Mouse (Mus musculus) neural tube, embryonic 13.5 days (tissue): Measurements from ENCODE around the gene Cpa5. TPM values are rescaled to one million over a fixed set of nuclear protein-coding genes. Genes with fewer than 3 reads are reported as not detected.
A peak's percentile ranks its signal among the peaks of the same experiment; 100 is the strongest.

Experiments
- ATAC-seq: fragments of 200-750 bp; cut with Nextera tagmentation; 2 replicates; pipeline ENCODE4 v1.8.0; 2017; ENCODE audit warnings: low read depth, mild to moderate bottlenecking, moderate TSS enrichment, moderate library complexity
- H3K27ac ChIP-seq: fragments of 300-500 bp; sonication (generic); replicated peaks from 2 replicates; pipeline ENCODE4 v1.5.1; 2015; ENCODE audit warnings: moderate library complexity, mild to moderate bottlenecking, inconsistent platforms
- H3K27me3 ChIP-seq: fragments of 300-500 bp; sonication (generic); 2 replicates; pipeline ENCODE4 v1.6.1; 2015; ENCODE audit warnings: mild to moderate bottlenecking, inconsistent platforms
- H3K36me3 ChIP-seq: fragments of 300-500 bp; sonication (generic); 2 replicates; pipeline ENCODE4 v1.6.1; 2015; ENCODE audit warnings: mild to moderate bottlenecking, inconsistent platforms
- H3K4me1 ChIP-seq: fragments of 300-500 bp; sonication (generic); replicated peaks from 2 replicates; pipeline ENCODE4 v1.6.1; 2015; ENCODE audit warnings: inconsistent platforms
- H3K4me2 ChIP-seq: fragments of 300-500 bp; sonication (generic); 2 replicates; pipeline ENCODE4 v1.6.1; 2015; ENCODE audit warnings: inconsistent platforms, mild to moderate bottlenecking, moderate library complexity
- H3K4me3 ChIP-seq: fragments of 300-500 bp; sonication (generic); 2 replicates; pipeline ENCODE4 v1.5.1; 2015; ENCODE audit warnings: mild to moderate bottlenecking, inconsistent platforms
- H3K9ac ChIP-seq: fragments of 300-500 bp; sonication (generic); 2 replicates; pipeline ENCODE4 v1.6.1; 2015; ENCODE audit warnings: moderate library complexity, mild to moderate bottlenecking, inconsistent platforms
- H3K9me3 ChIP-seq: fragments of 300-500 bp; sonication (generic); 2 replicates; pipeline ENCODE4 v1.6.1; 2016; ENCODE audit warnings: inconsistent platforms
- WGBS: fragments of 180-500 bp; shearing (Covaris S2); methylation state at CpG from one replicate; pipeline ENCODE4 v1.1.7; 2015; 5-methylcytosine and 5-hydroxymethylcytosine counted together
- polyA plus RNA-seq: library from polyadenylated mRNA; unstranded; fragments of >200 nt; fragmentation: Nextera tagmentation; extraction: Ambion mirVana; gene quantifications from 2 replicates; pipeline ENCODE4 v1.2.1, GENCODE M21; 2015

Gene Cpa5
- polyA plus RNA-seq, 1 experiment from 2014 or later = not detected

- Histone ChIP-seq H3K4me1 (peaks cover 6% of the 10 kb centered on the region; the same call in 1 of the 2 replicates), H3K9ac (no peak overlapping the region), H3K27me3 (no peaks in the 10 kb centered on the region), H3K9me3 (no peaks in the 10 kb centered on the region), H3K4me2 (no peak overlapping the region), H3K4me3 (no peak overlapping the region), H3K36me3 (no peaks in the 10 kb centered on the region), H3K27ac (no peak overlapping the region)
- WGBS = 87% methylated on average over 4 of the region's 4 CpGs
- no peak for ATAC-seq
Measured at GRCm38 (mm10) chr6:30605111-30605510, 5.7 kb upstream of the Cpa5 start.

- no peak overlapping the region for H3K4me3 ChIP-seq
- peaks cover 6% of the 10 kb centered on the region; the same call in 1 of the 2 replicates for H3K4me1 ChIP-seq
- no peak for ATAC-seq
- H3K36me3 ChIP-seq = no peaks in the 10 kb centered on the region
- H3K9ac ChIP-seq = no peak overlapping the region
- WGBS = 89% methylated on average over 5 of the region's 5 CpGs
- H3K27ac ChIP-seq = no peak overlapping the region
- no peaks in the 10 kb centered on the region for H3K27me3 ChIP-seq
- H3K9me3 ChIP-seq = no peaks in the 10 kb centered on the region
- H3K4me2 ChIP-seq = no peak overlapping the region
Measured at GRCm38 (mm10) chr6:30605672-30606071, 5.1 kb upstream of the Cpa5 start.

GRCm38 (mm10) chr6:30611212-30611611 is 402 bp downstream of the Cpa5 start:
- Histone ChIP-seq H3K4me2 (no peak overlapping the region), H3K9me3 (no peaks in the 10 kb centered on the region), H3K27ac (no peak overlapping the region), H3K36me3 (no peaks in the 10 kb centered on the region), H3K4me3 (no peak overlapping the region), H3K27me3 (no peaks in the 10 kb centered on the region), H3K9ac (no peak overlapping the region), H3K4me1 (peaks cover 23% of the 10 kb centered on the region)
- ATAC-seq = no peak
- WGBS = 25% methylated on average over 5 of the region's 5 CpGs

GRCm38 (mm10) chr6:30614251-30614650 is 3.4 kb downstream of the Cpa5 start:
- no peak overlapping the region for H3K27ac ChIP-seq
- ATAC-seq = no peak
- H3K4me3 ChIP-seq = no peak overlapping the region
- H3K9me3 ChIP-seq = no peaks in the 10 kb centered on the region
- H3K36me3 ChIP-seq = no peaks in the 10 kb centered on the region
- 51% methylated on average over 6 of the region's 6 CpGs for WGBS
- no peaks in the 10 kb centered on the region for H3K27me3 ChIP-seq
- H3K9ac ChIP-seq = no peak overlapping the region
- peaks cover 52% of the 10 kb centered on the region for H3K4me1 ChIP-seq
- no peak overlapping the region for H3K4me2 ChIP-seq

- no peak for ATAC-seq
- peaks cover 52% of the 10 kb centered on the region for H3K4me1 ChIP-seq
Measured at GRCm38 (mm10) chr6:30615741-30616140, 4.9 kb downstream of the Cpa5 start.

GRCm38 (mm10) chr6:30616491-30616941 is 5.7 kb downstream of the Cpa5 start:
- Histone ChIP-seq H3K4me3 (no peak overlapping the region), H3K4me2 (peak overlapping the region; percentile 56), H3K27ac (peak overlapping the region; percentile 81), H3K27me3 (no peaks in the 10 kb centered on the region), H3K36me3 (no peaks in the 10 kb centered on the region), H3K4me1 (peaks cover 52% of the 10 kb centered on the region), H3K9ac (0 out of 2 replicates have a peak overlapping the region, but pooled peaks have one; percentile 8), H3K9me3 (no peaks in the 10 kb centered on the region)
- 1% methylated on average over 8 of the region's 8 CpGs for WGBS
- no peak for ATAC-seq

More at GRCm38 (mm10) chr6:30615741-30616140, 4.9 kb downstream of the Cpa5 start:
- 23% methylated on average over 4 of the region's 4 CpGs for WGBS
- no peak overlapping the region for H3K4me3 ChIP-seq
- no peaks in the 10 kb centered on the region for H3K36me3 ChIP-seq
- H3K27ac ChIP-seq = no peak overlapping the region
- no peak overlapping the region for H3K9ac ChIP-seq
- H3K4me2 ChIP-seq = no peak overlapping the region
- H3K9me3 ChIP-seq = no peaks in the 10 kb centered on the region
- no peaks in the 10 kb centered on the region for H3K27me3 ChIP-seq

GRCm38 (mm10) chr6:30617020-30617958 is 6.5 kb downstream of the Cpa5 start:
- H3K27me3 ChIP-seq = no peaks in the 10 kb centered on the region
- peak overlapping the region; percentile 60; the same call in 1 of the 2 replicates for H3K9ac ChIP-seq
- peak overlapping the region; percentile 81 for H3K27ac ChIP-seq
- no peaks in the 10 kb centered on the region for H3K9me3 ChIP-seq
- H3K36me3 ChIP-seq = no peaks in the 10 kb centered on the region
- WGBS = 2% methylated on average over 13 of the region's 13 CpGs
- H3K4me3 ChIP-seq = peak overlapping the region; percentile 19
- peak overlapping the region; percentile 56 for H3K4me2 ChIP-seq
- H3K4me1 ChIP-seq = peaks cover 52% of the 10 kb centered on the region
- peak; percentile 75 for ATAC-seq

GRCm38 (mm10) chr6:30617959-30618590 is 7.3 kb downstream of the Cpa5 start:
- Histone ChIP-seq H3K4me1 (peaks cover 52% of the 10 kb centered on the region), H3K4me3 (peak overlapping the region; percentile 19), H3K4me2 (peak overlapping the region; percentile 56), H3K9me3 (no peaks in the 10 kb centered on the region), H3K27ac (peak overlapping the region; percentile 81), H3K36me3 (no peaks in the 10 kb centered on the region), H3K9ac (peak overlapping the region; percentile 60), H3K27me3 (no peaks in the 10 kb centered on the region)
- peak; percentile 88 for ATAC-seq
- 4% methylated on average over 18 of the region's 18 CpGs for WGBS

- H3K36me3 ChIP-seq = no peaks in the 10 kb centered on the region
- H3K4me3 ChIP-seq = no peak overlapping the region
- H3K27ac ChIP-seq = peak overlapping the region; percentile 81
- no peaks in the 10 kb centered on the region for H3K9me3 ChIP-seq
- H3K4me2 ChIP-seq = 0 out of 2 replicates have a peak overlapping the region, but pooled peaks have one; percentile 56
- no peak for ATAC-seq
- WGBS = 26% methylated on average over 6 of the region's 6 CpGs
- peaks cover 52% of the 10 kb centered on the region for H3K4me1 ChIP-seq
- H3K9ac ChIP-seq = no peak overlapping the region
- H3K27me3 ChIP-seq = no peaks in the 10 kb centered on the region
Measured at GRCm38 (mm10) chr6:30618735-30619134, 7.9 kb downstream of the Cpa5 start.

- Histone ChIP-seq H3K36me3 (no peaks in the 10 kb centered on the region), H3K27me3 (no peaks in the 10 kb centered on the region), H3K4me2 (no peak overlapping the region), H3K9ac (no peak overlapping the region), H3K4me1 (peaks cover 45% of the 10 kb centered on the region), H3K27ac (no peak overlapping the region), H3K9me3 (no peaks in the 10 kb centered on the region), H3K4me3 (no peak overlapping the region)
- 65% methylated on average over 5 of the region's 5 CpGs for WGBS
- ATAC-seq = no peak
Measured at GRCm38 (mm10) chr6:30619606-30620005, 8.8 kb downstream of the Cpa5 start.

- 81% methylated on average over 4 of the region's 4 CpGs for WGBS
Measured at GRCm38 (mm10) chr6:30620591-30620990, 9.8 kb downstream of the Cpa5 start.

GRCm38 (mm10) chr6:30620994-30621393 is 10.2 kb downstream of the Cpa5 start:
- H3K9ac ChIP-seq = no peak overlapping the region
- 89% methylated on average over 6 of the region's 6 CpGs for WGBS
- no peaks in the 10 kb centered on the region for H3K9me3 ChIP-seq
- H3K27ac ChIP-seq = no peak overlapping the region
- no peak overlapping the region for H3K4me2 ChIP-seq
- H3K4me1 ChIP-seq = peaks cover 32% of the 10 kb centered on the region
- ATAC-seq = no peak
- no peak overlapping the region for H3K4me3 ChIP-seq
- H3K36me3 ChIP-seq = no peaks in the 10 kb centered on the region
- H3K27me3 ChIP-seq = no peaks in the 10 kb centered on the region

More at GRCm38 (mm10) chr6:30620591-30620990, 9.8 kb downstream of the Cpa5 start:
- Histone ChIP-seq H3K36me3 (no peaks in the 10 kb centered on the region), H3K4me3 (no peak overlapping the region), H3K27ac (0 out of 2 replicates have a peak overlapping the region, but pooled peaks have one; percentile 1), H3K27me3 (no peaks in the 10 kb centered on the region), H3K4me2 (no peak overlapping the region), H3K9me3 (no peaks in the 10 kb centered on the region), H3K4me1 (peaks cover 36% of the 10 kb centered on the region), H3K9ac (no peak overlapping the region)
- ATAC-seq = no peak
